Mouse (Mus musculus) R1 (cell line): ENCODE data around the gene Cops9.
A peak's percentile ranks its signal among the peaks of the same experiment; 100 is the strongest.

Experiments used
- DNase-seq: peaks from one replicate; pipeline ENCODE4 v3.0.0-alpha.2; 2018; ENCODE audit warnings: low read depth, low spot score

The Cops9 gene

DNA sequence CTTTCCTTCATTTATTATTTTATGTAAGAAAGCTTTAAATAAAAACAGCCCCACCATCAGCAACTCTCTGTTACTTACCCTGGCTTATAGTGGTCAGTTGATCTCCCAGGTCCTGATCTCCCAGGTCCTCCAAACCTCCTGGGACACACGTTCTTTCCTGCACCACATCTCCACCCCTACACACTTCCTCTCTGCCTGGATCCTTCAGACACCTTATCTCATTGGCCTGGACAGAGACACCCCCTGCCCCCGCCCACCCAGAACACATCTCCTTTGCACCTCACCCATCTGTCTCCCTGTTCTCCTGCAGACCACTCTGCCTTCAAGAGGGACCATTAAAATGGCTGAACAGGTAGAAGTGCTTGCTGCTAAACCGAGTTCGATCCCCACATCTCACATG is 5.2 kb upstream of the Cops9 start:
- DNase-seq: no peak

- DNase-seq: no peak
Observed at GRCm38 (mm10) chr1:92646601-92647000, 4.8 kb upstream of the Cops9 start.

DNA sequence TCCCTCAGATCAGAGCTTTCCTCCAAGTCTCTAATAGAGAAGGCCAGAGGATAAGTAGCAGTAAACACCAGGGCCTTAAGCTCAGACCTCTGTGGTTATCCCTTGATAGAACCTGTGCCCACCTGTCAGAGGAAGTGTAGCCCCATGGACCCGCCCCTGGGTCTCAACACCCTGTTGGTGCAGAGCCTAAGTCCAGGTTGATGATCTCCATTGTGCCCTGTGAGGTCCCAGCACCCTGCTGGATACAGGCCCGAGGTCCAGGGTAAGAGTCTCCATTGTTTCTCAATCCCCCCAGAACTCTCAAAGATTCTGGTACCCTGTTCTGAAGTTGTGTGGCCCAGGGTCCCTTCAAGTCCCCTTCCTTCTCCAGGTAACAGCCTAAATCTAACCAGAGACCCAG is 4.3 kb upstream of the Cops9 start:
- DNase-seq: no peak

- DNase-seq: no peak
Observed at GRCm38 (mm10) chr1:92644916-92645315, 3.1 kb upstream of the Cops9 start.

GRCm38 (mm10) chr1:92643691-92644090 is 1.9 kb upstream of the Cops9 start:
- DNase-seq: no peak

GRCm38 (mm10) chr1:92640393-92640792 is 1.4 kb downstream of the Cops9 start:
- no peak for DNase-seq

DNA sequence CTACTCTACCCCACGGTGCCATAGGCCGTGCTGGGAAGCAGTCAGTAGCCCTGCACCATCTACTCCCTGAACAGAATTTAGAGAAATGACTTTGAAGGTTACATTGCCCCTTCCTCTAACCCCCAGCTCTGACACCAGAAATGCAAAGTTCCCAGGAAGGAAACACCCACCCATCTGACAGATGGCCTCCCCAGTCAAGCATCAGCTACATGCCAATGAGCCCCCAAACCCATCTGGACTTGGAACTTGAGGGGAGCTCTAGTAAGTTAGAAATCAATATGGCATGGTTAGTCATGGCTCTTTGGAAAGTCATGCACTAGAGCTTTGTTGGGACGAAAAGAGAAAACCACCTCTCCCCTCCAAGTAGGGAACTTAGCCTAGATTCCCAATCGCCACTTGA is 3.0 kb downstream of the Cops9 start:
- DNase-seq: no peak

- DNase-seq: no peak
Observed at GRCm38 (mm10) chr1:92638181-92638580, 3.6 kb downstream of the Cops9 start.

- no peak for DNase-seq
Observed at GRCm38 (mm10) chr1:92637501-92638172, 4.1 kb downstream of the Cops9 start.

- no peak for DNase-seq
Observed at GRCm38 (mm10) chr1:92636676-92637075, 5.1 kb downstream of the Cops9 start.

DNA sequence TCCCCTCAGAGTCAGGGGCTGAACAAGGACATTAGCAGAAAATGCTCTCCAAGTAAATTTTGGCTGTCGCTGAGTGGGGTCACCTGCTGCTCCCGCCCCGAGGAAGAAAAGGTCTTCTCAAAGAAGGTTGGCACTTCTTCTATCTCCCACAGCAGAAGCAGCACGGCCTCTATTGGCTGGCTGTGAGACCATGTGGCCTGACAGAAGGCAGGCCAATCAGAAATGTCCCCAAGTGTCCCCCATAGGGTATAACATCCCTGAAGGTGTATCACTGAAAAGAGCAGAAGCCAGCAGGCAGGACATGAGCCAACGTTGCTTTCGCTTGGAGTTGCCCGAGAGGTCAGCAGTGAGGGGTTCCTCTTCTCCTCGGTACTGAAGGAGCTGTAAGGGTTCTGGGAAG is 5.8 kb downstream of the Cops9 start:
- DNase-seq: no peak

- DNase-seq: no peak
Observed at GRCm38 (mm10) chr1:92634976-92635599, 6.7 kb downstream of the Cops9 start.

DNA sequence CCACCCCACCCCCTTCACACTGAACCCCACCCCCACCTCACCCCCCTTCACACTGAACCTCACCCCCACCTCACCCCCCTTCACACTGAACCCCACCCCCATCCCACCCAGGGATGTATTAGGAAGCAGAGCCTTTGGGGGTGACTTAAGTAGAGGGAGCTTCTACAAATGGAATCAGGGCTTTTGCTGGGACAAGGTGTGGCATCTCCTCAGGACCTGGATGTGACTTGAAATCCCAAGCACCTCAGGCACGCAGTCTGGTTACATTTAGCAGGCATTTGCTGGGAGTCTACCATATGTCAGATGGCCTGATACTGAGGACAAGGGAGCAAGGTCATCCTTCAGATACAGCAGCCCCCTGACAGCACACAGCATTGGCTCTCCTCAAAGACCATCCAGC is 7.2 kb downstream of the Cops9 start:
- no peak for DNase-seq

DNA sequence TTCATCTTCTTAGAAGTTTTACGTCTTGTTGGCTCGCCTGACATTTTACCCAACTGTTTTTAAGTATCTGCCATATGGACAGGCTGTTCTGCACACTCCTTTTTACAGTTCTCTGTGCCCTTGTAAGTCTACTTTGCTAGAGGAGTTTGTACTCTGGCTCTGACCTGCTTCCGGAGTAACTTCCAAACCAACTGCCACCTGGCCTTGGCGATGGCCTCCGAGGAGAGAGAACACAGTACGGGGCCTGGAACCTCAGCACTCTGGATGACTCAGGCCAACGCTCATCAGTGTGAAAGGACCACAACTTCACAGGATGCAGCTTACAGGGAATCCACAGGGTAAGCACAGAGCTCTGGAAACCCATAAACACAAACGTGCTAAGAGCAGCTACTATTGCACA is 8.1 kb downstream of the Cops9 start:
- no peak for DNase-seq

DNA sequence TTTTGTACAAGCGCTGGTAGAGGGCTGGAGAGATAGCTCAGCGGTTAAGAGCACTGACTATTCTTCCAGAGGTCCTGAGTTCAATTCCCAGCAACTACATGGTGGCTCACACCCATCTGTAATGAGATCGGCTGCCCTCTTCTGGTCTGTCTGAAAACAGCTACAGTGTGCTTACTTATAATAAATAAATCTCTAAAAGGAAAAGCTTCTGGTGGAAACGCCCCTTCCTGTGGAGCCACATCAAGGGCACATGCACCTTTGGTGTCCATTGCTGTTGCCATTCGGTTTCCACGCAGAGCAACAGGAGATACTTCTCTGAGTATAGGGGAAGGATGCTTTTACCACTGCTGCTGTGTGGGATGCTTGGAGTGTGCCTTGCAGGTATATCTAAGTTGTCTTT is 8.8 kb downstream of the Cops9 start:
- peak; percentile 42 for DNase-seq

- DNase-seq: no peak
Observed at GRCm38 (mm10) chr1:92632196-92632595, 9.6 kb downstream of the Cops9 start.

DNA sequence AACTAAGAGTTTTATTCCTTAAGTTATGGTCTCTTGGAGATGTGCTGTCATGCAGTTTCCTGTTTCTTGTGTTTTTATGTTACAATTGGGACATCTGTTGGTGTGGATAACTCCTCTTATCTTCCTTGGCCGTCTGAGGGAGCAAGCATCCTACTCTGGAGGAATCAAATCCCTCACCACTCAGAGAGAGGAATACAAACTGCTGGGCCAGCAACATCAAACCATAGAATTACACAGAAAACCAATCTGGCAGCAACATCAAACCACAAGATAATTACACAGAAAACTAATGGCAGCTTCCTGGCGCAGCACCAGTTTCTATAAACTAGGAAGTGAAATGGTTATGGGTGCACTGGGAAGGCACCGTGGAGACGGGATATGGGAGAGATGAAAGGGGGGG is 13.6 kb downstream of the Cops9 start:
- DNase-seq: no peak

DNA sequence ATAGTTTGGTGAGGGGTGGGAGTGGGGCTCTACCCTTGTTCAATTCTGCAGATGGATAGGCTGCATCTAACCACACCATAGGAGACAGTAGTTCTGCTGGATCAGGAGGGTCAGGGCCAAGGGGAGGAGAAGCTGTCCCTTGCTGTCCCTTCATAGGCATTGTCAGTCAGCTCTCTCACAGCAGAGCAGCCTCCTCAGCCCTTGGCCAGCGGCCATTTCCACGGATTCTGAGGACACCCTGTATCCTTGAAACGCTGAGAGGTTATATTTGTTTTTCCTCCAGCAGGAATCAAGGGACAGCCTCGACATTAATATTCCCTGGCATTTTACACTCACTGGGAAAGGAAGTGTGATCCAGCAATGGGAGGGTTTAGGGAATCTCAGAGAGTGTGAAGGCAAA is 23.4 kb downstream of the Cops9 start:
- no peak for DNase-seq

DNA sequence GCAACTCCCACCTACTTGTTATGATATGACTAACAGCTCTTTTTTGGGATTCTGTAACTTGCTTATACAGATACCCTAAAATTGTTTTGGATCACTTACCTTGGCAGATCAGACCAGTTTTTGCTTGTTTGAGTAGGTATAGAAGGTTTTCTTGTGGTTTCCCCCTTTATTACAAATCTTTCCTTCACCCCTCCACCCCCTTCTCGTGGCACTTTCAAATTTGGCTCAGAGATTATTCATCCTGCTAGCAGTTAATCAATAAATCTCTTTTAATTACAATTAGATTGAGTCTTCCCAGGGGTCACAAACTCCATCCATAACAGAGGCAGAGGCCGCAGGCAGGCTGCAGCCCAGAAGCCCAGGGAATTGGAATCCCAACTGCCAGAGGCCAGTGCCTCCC is 24.3 kb downstream of the Cops9 start, which contains the start of gene Olfr12:
TSS of gene Olfr12 (plus strand) at position 301 of the 400 bp plus-strand sequence.
- no peak for DNase-seq

DNA sequence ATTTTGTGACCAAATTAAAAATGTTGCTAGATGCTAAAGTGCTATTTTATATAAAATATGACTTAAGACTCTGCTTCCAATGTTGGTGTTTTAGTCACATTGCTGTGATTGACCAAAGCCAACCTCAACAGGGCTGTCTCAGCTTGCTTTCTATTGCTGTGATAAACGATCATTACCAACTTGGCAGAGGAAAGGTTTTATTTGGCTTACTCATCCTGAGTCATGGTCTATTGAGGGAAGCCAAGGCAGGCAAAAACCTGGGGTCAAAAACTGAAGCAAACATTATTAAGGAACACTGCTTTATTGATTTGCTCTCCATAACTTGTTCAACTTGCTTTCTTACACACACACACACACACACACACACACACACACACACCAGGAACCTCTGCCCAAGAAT is 25.7 kb downstream of the Cops9 start:
- no peak for DNase-seq

DNA sequence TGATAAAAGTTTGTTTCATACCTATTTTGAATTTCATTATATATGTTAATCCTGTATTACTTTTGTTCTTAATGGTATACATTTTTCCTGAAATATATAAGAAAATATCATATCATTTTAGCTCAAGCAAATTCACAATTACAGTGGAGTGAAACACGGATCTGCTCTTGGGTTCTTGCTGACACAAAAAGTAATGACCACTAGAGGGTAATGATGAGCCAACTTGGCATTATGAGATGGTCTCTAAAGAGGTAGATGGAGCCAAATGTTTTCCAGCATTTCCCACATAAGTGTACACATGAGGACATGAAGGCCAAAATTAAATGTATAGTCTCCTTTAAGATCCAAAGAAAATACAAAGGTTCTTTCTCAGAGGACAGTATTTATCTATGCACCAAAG is 27.3 kb downstream of the Cops9 start:
- peak; percentile 24 for DNase-seq

DNA sequence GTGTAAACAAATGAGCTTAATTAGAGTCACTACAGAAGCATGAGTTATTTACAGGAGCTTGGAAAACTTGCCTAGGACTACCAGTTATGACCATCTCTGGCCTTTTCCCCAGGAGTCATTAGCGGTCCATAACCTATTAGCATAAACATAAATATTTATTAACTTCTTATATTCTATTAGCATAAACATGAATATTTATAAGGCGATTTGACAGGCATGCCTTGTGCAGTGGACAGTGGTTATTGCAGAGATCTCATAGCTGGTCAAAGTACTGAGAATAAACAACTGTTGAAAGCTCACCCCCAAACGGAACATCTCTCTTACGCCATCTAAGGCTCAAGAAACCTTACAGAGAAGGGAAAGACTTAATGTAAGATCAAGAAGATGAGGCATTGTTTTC is 28.6 kb downstream of the Cops9 start:
- DNase-seq: no peak

DNA sequence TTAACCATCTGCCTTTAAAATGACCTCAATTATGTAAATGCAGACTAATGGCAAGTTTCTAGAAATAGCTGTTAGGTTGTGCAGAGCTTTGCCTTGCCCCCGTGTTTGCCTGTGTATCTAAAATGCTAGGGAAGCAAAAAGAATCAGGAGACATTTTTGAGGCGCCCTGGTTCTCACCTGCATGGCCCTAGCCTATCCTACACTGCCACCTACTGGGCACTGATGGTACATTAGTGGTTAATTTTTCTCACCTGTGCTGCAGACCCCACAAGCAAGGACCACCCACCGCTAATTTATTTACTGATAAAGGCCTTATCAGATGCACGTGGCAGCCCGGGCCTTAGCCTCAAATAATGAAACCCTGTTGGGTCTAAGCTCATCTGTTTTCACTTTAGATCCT is 30.8 kb downstream of the Cops9 start:
- peak; percentile 55 for DNase-seq

DNA sequence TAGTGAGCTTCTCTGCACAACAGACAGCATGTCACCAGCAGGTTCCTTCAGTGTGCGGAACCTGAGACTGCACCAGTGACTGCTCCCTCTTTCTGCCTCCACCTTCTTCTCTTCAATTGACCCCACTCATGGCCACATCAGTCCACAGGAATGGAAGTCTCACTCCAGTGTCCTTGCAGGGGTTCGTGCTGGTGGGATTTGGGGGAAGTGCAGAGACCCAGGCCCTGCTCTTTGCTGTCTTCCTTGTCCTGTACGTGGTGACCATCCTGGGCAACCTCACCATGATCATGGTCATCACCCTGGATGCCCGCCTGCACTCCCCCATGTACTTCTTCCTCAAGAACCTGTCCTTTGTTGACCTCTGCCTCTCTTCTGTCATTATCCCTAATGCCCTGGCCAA is 34.1 kb downstream of the Cops9 start:
- DNase-seq: no peak
